Mouse (Mus musculus) cerebellum, postnatal 36 days (tissue): ENCODE measurements at regions not wholly inside any gene's neighbourhood (a gene's known extent, or its start where the extent isn't known, plus 50 kb on each side); places are given as distances from the start of the nearest gene placed in this dataset.
A peak's percentile ranks its signal among the peaks of the same experiment; 100 is the strongest.

Experiments used
- DNase-seq, 2 experiments: peaks; one replicate each; pipeline ENCODE4 v3.0.0; 2021 to 2022; ENCODE audit warnings: mixed read lengths in 2 of 2

DNA sequence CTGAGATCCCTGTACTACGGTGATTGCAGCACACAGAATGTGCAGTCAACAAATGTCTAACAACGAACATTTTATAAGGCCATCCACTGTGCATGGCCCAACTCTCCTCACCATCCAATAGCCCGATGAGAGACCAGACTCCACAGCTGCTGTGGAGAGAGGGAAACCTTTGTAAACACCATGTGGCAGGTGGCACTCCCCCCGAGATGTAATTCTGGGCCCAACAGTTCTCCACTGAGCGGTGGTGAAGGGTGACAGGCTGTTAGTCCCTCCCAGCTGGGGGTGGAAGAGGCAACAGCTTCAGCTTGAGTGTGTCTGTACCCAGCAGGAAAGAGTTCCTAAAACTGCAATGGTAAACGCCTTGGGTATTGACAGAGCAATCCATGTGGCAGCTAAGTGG is 263.0 kb upstream of the Ppargc1a start:
- no peak for DNase-seq

DNA sequence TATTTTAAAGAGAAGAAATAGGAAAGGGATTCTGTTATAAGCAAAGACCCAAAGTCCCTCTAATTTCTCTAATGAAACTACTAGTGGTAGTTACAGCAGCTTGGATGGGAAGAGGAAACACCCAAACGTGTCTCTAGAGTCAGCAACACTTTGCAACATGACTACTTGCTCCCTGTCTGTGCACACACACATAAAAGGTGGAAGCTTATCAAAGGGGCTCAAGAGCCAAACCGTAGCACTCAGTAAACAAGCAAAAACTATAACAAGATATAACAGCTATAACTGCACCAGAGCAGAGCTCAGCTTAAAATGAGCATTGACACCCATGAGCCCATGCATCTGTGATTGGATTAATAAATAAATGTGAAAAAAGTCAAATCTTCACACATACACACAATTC is 262.5 kb upstream of the Ppargc1a start:
- no peak for DNase-seq

DNA sequence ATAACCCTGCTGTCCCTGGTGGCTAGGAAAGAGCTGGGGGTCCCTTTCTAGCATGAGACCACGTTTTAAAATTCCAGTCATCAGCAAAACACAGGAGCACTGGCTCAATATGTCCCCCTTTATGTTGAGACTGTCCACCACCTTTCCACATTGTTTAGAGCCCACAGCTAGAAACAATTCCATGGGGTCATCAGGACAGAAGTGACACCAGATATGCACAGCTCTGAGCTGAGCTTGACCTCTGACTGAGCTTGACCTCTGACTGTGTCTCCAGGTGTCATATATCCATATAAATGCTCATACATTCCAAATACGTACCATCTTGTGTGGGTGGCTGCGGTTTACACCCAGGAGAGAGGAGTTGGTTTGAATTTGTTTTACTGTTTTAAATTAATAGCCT is 262.1 kb upstream of the Ppargc1a start:
- DNase-seq: no peak

DNA sequence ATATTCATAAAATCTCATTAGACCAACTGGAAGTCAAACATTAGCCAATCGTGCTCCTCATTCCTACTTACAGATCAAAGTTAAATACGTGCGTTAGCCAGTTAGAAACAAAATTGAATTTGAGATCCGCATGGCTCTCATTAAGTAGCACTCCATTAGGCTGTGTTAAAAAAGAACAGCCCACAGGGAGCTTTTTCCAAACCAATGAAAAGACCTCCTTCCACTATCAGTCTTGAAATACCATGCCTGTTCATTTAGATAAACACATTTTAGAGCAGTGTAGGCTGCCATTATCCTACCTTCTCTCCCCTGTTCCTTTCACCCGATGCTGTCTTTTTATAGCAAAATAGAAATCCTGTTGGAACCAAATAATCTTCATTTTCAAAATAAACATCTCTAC is 261.5 kb upstream of the Ppargc1a start:
- no peak for DNase-seq

DNA sequence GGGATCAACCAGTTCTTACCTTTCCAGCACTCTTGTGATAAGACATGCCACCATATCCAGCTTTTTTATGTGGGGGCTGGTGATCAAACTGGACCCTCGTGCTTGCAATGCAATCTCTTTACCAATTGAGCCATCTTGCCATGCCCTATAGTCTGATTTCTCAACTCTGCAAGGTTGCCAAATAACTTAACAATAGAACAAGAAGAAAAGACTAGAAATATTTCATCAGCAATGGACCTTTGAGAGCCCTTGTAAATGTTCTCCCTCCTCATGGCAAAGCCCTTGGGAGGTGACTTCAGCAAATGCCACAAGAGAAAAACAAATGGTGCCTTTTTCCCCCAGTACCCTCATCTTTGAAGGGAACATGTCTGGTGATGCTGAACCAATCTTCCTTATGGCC is 258.7 kb upstream of the Ppargc1a start:
- no peak for DNase-seq

DNA sequence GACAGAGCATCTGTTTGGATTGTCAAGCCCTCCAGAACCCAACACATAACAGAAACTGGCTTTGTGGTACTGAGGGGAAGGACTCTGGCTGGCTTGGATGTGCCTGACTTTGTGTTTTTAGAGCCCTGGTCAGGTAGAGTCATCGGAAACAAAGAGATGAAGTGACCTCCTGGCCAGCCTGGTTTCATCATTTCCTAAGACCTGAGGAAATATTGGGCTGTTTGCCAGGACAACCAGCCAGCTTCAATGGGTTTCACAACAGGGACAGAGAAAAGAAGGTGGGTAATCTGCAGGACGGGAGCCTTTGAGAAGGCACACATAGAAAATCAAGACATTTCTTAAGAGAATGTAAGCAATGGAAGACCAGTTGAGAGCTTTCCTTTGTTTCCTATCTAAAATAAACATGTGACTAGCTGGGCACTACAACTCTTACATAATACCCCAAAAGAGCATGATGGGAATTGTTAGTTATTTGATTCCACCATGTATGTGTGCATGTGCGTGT is 258.1 kb upstream of the Ppargc1a start:
- DNase-seq: no peak

DNA sequence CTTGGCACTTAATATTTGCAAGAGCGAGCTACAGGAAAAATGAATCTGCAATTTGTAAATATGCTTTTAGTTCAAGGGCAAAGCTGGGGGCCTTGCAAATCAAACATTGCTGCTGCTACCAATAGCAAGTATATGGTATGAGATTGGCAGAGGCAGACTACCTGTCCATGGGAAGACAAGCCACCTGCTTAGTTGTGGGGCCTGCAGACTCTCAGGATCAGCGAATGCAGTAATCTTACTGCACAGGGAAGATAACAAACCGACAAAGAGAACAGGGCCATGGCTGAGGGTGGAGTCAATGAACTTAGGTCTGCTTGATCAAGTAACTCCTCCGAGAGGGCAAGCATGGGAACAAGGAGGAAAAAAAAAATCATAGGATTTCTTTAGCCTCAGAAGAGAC is 257.2 kb upstream of the Ppargc1a start:
- no peak for DNase-seq

DNA sequence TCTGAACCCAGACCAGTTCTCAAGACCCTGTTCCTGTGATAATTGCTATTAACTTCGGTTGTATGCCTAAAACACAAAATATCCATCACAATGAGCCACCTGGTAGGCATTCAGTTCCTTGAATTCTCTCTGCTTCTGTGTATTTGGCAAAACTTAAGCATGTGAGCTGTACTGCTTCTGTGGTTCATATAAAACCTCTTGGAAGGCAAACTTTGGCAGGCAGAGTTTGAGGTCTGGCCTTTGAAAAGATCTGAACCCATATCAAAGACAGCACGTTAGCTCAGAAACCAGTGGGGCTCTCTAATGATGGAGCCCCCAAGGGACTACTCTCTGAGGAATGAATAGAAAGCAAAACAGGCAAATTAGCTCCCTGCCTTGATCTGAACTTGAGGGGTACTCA is 256.1 kb upstream of the Ppargc1a start:
- no peak for DNase-seq

DNA sequence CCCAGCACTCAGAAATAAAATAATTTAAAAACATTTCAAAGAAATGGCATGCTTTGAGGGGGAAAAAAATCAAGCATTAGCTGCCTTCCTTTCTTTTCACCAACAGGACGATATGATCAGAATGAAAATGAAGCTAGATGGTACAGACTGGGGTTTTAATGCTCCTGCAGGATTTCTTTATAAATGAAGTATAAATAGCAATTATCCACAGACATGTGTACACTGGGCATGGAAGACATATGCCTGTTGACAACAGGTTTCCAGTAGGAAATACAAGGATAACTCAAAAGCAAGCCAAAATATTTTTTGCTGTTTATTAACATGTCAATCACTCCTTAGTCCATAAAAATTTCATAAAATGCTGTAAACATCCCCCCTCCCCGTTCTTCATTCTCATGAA is 248.7 kb upstream of the Ppargc1a start:
- no peak for DNase-seq

DNA sequence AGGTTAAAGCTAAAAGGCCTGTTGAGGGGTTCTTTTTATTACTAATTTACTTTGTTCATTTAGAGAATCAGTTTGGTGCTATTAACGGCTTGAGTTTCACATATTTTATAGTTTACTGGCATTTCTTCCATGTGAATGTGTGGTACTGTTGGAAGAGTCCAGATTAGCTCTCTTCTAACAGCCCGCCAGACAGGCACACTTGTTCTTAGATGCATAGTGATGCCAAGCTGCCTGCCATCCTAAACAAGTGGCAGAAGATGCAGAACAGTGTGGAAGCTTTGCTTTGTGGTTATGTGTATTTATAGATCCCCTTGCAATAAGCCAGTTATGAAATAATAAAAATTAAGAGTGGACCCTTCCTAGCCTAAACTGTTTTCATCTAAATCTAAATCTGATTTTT is 244.2 kb upstream of the Ppargc1a start:
- DNase-seq: no peak

DNA sequence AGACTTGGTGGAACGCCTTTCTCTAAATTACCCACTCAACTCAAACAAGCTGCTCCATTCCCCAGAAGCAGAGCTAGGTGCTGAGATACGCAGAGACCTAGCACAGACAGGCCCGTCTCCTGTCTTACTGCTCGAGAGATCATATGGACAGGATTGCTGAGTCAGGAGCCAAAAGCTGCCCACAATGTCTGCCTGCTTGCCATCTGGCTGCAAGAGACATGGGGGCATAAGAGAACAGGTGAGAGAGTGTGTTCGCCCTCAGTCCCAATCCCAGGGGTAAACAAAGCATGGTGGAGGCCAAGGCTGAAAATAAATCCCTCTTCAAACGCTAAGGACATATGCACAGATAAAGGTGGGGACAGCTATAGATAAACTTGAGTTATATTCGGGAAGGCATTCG is 234.0 kb upstream of the Ppargc1a start:
- DNase-seq: peak; percentile 38 to 50

DNA sequence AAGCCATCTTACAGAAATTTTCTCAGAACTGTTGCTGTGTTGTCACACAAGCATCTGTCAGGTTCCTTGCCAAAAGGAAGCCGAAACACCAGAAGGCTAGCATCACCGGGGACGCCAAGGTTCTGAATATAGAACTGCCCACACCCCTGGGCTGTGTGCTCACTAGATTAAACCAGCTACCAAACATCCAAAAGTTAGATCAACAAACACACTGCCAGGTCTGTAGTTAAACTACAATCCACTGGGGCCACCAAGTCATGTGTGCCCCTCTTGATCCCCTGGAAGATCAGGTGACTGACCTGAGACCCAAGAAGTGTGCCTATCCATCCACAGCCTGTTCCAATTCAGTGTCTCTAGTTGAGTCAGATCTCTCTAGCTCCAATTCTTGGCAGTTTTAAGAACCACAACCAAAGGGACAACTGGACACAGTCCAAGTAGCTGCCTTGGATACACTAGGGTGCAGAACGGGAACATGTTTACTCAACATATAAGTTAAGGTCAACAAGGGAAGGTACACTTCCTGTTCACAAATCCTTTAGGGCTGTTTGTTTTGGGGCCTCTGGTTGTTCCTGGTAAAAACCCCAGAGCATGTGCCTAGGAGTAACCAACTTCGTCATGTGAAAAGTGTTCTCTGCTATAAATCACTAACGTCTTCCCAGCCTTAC is 232.0 kb upstream of the Ppargc1a start:
- DNase-seq: no peak

DNA sequence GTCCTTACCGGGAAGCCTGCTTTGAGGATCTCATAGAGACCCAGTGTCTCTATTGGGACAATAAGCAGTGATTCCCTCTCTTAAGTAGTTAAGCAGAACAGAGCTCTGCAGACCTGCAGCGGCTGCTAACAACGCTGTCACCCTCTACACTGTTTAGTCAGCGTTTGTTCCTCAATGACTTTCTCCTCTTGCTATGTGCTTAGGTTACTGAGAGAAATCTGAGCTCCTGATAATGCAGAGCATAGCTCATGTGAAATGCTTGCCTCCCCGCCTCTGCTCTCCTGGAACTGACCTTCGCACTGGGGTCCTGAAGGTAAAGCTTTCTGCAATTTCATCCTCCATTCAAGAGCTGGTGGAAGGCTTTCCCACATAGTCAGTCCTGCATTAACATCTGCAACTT is 226.6 kb upstream of the Ppargc1a start:
- DNase-seq: no peak

DNA sequence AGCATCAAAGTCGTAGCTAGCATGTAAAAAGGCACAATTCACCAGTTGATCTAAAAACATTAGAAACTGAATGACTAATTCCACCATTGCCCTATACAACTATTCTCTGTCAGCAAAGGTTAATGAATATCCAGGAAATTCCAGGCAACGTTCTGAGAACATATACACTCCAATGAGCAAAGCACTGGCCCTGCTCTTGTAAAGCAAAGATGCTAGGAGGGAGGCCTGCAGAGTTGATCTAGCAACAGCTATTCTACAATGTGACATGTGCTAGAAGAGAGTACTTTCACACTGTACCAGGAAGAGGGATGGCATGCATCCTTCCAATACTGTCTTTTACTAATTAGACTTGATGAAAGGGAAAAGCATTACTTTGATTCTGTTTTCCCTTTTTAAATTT is 225.4 kb upstream of the Ppargc1a start:
- no peak for DNase-seq

DNA sequence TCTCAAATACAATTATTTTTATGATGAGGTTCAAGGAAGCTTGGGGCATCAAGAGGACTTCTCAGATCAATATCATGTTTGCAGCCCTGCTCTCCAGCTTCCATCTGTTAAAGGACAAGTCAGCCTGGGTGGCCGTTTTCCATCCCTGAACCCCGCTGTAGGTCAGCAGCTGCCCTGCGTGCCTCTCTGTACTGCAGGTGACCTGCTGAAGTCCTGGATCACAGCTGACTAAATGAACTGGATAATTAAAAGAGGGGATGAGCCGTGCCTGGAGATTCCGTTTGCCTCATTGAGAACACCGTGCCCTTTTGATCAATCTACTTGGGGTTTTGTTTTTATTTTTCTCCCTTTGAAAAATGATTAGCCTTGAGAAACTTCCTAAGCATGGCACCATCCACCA is 221.2 kb upstream of the Ppargc1a start:
- no peak for DNase-seq

DNA sequence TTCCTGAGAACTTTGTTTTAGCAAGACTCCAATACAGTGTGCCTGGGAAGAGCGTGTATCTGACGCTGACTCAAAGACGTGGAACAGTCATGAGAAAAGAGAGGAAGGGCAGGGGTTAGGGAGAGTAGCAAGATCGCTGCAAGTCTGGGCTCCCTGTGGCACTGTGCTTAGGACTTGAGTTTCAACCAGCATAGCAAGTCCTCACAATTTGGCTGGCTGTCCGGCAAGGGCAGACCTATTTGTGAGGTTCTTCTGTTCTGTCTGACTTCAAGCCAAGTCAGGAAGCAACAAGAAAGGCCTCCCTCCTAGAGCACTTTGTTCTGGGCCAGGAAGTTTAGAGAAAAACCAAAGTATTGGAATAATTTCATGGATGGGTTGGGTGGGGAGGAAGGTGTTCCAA is 216.0 kb upstream of the Ppargc1a start:
- no peak for DNase-seq

DNA sequence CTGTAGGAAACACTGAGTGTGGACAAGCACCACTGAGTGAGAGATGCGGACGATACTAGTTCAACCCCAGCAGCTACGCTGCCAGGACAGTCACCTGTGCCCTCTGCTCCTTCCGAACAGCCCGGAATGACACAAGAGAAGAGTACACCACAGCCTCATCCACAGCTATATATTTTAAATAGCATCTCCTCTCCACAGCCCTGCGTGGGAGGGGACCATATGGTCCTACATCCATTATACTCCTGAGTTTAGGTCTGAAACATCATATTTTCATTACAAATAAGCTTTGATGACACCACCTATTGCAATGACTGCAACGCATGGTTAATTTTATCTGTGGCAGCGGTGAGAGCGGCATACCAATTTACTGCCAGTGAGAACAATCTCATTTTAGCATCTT is 215.6 kb upstream of the Ppargc1a start:
- no peak for DNase-seq

DNA sequence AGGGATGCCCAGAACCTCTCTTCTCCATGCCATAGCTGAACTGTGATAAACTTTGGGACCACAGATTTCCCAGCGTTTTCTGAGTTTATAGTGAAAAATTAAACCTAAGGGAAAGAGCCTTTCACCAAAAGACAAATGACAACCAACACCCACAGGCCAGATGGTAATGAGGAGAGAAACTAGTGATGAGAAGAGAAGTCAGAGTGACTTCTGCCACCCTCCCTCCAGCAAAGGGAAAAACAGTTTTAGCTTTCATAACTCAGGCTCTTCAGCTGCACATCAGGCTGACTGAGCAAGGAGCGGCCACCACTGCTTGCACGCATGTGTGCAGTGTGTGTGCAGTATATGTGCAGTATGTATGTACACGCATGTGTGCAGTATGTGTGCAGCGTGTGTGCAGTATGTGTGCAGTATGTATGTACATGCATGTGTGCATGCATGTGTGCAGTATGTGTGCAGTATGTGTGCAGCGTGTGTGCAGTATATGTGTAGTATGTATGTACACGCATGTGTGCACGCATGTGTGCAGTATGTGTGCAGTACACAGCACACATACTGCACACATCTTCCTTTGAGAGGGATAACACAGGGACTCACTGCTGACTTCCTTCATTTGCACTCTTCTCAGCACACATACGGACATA is 208.1 kb upstream of the Ppargc1a start:
- DNase-seq: no peak

DNA sequence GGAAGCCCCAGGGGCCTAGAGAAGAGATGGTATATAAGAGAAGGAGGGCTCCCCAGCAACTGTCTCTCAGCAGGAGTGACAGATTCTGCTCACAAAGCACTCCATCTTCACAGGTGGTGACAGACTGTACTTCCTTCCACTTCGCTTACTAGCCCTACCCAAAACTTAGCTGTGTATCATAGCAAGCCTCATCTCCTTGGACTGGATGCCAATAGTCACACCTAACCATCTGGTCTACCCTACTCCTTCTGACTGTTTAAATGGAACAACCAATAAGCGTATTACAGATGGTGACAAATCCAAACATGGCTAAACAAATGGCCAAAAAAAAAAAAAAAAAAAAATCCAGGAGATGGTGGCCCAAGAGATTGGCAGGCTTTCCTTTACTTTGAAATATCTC is 204.1 kb upstream of the Ppargc1a start:
- DNase-seq: peak in 1 of 2 experiments; percentile 15

DNA sequence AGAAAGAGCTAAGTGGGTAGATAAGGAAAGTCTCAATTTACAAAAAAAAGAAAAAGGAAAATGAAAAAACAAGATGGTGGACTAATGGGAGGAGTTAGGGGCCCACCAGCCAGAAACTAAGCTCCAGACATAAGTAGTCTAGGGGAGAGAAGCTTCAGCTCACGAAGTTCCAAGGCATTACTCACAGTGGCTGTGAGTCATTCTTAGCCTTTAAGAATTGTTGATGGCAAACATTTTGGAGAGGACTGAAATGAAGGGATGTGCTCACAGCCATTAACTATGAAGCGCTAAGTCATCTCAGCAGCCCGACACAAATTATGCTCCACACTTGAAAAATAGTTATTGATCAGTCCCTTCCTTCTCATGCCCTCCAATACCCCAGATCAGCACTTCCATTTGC is 198.6 kb upstream of the Ppargc1a start:
- DNase-seq: no peak

DNA sequence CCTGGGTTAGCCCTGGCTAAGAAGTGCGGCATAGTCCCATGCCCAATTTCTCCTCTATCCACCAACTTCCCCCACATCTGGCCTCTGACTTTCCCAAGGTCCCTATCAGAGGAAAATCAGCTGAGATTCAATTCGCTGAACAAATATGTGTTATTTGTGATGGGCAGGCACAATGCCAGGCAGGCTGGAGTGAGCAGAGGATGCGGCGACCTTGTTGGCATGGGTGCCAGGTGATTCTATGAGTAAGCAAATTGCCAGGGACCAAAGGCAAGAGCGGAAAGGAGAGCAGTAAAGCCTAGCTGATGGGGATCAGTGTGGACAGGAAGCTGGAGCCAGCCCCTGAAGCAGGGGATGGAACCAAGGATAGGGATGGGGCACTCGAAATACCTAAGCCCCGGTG is 196.9 kb upstream of the Ppargc1a start:
- peak; percentile 35 to 40 for DNase-seq

DNA sequence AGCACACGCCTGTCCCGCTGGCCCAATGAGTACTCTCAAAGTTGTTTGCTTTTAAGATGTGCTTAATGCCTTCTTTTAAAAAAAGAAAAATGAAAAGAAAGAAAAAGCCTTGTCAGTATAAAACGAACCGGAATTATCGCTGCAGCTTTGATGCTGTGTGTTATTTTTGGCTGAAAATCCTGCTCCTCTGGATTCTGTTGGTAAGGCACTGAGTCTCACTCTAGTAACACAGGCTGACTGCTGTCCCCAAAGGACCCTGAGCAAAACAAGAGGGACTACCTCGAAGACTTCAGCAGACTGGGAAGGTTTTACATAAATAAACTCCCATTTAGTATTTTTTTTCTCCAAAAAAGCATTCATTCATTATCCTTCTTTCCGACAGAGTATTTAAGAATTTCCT is 196.1 kb upstream of the Ppargc1a start:
- no peak for DNase-seq

DNA sequence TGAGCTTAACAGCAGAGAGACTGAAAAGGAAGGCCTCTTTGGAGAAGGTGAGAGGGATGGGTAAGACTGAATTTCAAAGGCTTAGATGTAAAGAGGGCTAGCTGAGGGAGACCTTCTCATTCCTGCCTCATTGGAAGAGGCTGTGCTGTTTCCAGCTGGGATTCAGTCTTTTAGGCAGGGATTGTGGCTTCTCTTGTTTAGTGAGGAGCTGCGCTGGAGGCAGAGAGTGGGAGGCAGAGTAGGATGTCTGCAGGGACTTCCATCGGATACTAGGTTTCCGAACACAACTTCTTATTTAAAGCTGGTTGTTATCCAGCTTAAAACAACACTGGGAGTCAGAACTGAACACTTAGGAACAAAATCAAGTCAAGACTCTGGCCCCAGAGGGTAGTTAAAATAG is 194.8 kb upstream of the Ppargc1a start:
- DNase-seq: no peak

DNA sequence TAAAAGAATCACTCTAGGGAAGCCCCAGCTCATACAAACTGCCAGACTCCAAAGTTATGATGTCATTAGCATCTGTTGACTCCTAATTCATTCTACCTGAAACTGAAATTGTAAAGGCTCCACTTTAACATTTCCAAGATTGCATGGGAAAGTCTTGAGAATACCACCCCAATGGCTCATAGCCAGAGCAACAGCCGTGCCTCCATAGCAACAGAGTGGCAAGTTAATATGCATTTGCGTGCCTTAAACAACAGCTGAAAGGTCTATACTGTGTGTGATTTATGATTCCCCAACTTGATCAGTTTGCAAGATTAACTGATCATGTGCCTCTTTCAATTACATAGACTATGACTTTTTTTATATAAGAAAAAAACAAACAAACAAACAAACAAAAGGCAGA is 190.8 kb upstream of the Ppargc1a start:
- DNase-seq: no peak

DNA sequence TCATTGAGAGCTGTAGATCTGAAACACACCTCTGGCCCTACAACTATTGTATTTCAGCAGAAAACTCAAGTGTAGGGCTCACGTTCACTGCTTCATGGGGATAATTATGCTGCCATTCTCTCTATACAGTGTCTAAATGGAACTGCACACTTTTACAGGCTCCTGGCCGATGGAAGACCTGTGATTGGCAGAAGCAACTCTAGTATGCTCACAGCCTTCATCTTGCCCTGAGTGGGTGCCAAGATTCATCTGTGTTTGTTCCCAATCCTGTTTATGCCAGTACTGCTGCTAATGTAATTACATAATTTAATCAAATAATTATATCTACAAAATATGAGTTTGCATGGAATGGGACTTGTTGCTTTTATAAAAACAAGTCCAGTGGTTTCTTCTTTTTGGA is 190.3 kb upstream of the Ppargc1a start:
- DNase-seq: no peak
